Mouse (Mus musculus) bone marrow macrophage, adult 2 months (primary cell): ENCODE data around the gene Ppp3r1.

ENCODE experiments used
- CTCF ChIP-seq: IDR thresholded peaks from 2 replicates; pipeline ENCODE4 v1.5.1; 2012; ENCODE audit warnings: low read depth, mild to moderate bottlenecking, low read length, moderate library complexity
- POLR2A ChIP-seq: IDR thresholded peaks from 2 replicates; pipeline ENCODE4 v1.6.1; 2012; ENCODE audit warnings: mild to moderate bottlenecking, low read depth, low read length, borderline replicate concordance

DNA sequence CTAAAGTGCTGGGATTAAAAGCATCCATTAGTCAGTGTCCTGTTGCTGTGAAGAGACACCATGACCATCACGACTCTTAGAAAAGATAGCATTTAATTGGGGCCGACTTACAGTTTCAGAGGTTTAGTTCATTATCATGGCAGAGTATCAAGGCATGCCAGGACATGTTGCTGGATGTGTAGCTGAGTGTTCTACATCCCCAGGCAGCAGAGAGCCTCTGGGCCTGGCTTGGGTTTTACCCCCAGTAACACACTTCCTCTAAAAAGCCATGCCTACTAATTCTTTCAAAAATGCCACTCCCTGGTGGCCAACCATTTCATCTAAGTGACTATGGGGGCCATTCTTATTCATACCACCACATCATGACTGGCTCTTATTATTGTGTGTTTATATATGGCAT lies 24.1 kb downstream of the Ppp3r1 start:
- TF ChIP-seq CTCF (no peak), POLR2A (no peak)
